Mouse (Mus musculus) thymus, adult 18-20 months (tissue): ENCODE results near the gene Stam.
"Not testable (repeated sequence)": the region's sequence is repeated elsewhere in the genome, so short reads cannot be mapped to it uniquely, and the experiment has no call there.

Experiments
- DNase-seq, 2 experiments: peaks; one replicate each; pipeline ENCODE4 v3.0.0; 2022; ENCODE audit warnings: mixed read lengths in 2 of 2

The Stam gene

GRCm38 (mm10) chr2:14198325-14198903, 124.5 kb downstream of the Stam start:
- DNase-seq, result not testable (repeated sequence)
